Mouse (Mus musculus) adrenal gland, postnatal 25 days (tissue): ENCODE data around the gene Ncam1. TPM values are rescaled to one million over a fixed set of nuclear protein-coding genes. Genes with fewer than 3 reads are reported as not detected.
A peak's percentile ranks its signal among the peaks of the same experiment; 100 is the strongest.

Source experiments
- DNase-seq: peaks from one replicate; pipeline ENCODE4 v3.0.0; 2021; ENCODE audit warnings: mixed read lengths
- total RNA-seq: library from RNA; stranded (reverse); gene quantifications from 2 replicates; pipeline ENCODE4 v1.2.3, GENCODE M21; 2021

Gene Ncam1
- total RNA-seq, 1 experiment from 2014 or later, result 48.8 TPM

DNA sequence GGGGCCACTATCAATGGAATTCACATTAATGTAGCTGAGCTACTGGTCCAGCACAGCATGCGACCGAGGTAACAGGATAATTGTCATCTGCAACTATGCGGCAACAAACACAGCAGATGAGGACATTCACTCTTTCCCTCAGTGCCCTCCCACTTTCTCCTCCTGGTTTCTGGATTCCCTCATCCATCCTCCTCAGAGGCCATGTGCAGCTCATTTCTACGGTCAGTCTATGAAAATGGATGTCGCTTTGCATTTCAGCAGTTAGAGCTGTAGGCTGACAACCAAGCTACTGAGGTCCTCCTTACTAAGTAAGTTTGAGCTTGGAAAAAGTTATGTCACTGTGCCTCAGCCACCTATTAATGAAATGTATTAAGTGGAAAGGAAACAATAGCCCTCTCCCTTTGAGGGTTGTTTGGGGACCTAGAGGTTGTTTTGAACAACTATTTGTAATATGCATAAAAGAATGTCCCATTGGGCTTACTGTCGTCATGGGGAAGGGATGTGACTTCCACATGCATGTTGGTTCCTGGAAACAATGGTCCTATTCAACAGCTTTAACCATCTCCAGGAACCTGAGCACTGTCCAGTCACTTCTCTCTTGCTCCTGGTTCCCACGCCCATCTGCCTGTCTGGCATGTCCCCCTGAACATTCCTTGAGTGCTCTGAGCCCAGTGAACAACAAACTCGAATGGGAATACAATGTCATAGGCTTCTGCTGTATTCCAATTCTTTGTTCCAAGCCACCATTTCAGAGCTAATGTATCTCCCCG lies 122.8 kb downstream of the Ncam1 start:
- DNase-seq, result no peak

DNA sequence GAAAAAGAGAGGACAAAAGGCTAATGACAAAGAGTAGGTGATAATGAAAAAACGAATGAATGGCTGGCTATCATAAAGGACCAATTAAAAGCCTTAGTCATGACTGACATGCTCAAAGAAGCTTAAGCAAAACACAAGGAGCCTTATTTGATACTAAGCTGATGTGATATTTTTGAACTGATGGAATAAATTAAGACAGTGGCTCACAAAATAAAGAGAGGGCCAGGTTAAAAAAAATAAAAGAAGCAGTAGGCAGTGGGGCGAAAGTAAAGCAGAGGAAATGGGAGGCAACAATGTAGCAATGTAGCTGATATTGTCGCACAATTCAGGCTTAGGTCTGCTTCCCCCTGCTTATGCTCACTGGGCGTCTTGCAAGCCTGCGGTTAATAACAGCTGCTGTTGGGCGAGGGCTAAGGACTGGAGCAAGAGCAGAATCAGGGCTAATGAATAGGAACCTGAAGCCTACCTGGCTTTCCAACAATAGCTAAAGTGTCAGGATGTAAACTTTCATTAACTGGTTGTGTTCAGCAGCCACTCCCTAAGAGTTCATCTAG lies 126.0 kb downstream of the Ncam1 start:
- DNase-seq, result no peak

DNA sequence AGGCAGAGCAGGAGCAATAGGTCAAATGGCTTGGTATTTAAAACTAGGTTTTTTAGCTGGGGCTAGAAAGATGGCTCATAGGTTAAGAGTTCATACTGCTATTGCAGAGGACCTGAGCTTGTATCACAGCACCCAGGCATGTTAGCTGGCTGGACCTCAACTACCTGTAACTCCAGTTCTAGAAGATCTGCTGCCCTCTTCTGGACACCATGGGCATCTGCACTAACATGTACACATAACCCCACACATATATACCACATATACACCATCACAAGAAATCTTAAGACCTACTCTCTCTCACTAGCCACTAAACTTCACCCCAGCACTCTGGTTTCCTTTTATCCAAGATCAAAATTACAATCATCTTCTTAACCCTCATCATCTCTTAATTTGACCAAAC lies 131.7 kb downstream of the Ncam1 start:
- no peak for DNase-seq

GRCm38 (mm10) chr9:49665361-49665760 lies 133.4 kb downstream of the Ncam1 start:
- no peak for DNase-seq

- DNase-seq, result no peak
These were observed 134.8 kb downstream of the Ncam1 start for GRCm38 (mm10) chr9:49663927-49664320.

GRCm38 (mm10) chr9:49662958-49663926 lies 135.5 kb downstream of the Ncam1 start:
- peak; percentile 14 for DNase-seq

- DNase-seq, result no peak
These were observed 137.2 kb downstream of the Ncam1 start for GRCm38 (mm10) chr9:49661480-49661879.

GRCm38 (mm10) chr9:49658381-49658856 lies 140.3 kb downstream of the Ncam1 start:
- no peak for DNase-seq

- DNase-seq, result no peak
These were observed 144.3 kb downstream of the Ncam1 start for GRCm38 (mm10) chr9:49654470-49654869.

- DNase-seq, result no peak
These were observed 145.1 kb downstream of the Ncam1 start for GRCm38 (mm10) chr9:49653478-49654245.

DNA sequence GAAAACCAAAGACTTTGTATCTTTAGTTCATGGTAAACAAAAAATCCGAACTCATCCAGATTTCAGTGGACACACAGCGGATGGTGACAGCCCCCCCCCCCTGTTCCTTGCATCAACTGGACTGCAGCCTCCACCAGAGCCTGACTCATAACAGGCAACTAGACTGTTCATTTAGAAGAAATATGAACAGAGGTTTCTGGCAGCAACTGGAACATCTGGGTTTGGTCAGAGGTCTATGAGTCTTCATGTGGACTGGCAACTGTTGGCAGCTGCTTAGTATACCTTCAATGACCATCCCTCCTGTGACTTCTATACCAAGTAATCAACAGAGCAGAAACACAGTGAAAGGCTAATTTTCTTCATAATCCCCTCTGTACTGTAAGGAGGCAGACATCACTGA lies 154.4 kb downstream of the Ncam1 start:
- DNase-seq, result no peak

DNA sequence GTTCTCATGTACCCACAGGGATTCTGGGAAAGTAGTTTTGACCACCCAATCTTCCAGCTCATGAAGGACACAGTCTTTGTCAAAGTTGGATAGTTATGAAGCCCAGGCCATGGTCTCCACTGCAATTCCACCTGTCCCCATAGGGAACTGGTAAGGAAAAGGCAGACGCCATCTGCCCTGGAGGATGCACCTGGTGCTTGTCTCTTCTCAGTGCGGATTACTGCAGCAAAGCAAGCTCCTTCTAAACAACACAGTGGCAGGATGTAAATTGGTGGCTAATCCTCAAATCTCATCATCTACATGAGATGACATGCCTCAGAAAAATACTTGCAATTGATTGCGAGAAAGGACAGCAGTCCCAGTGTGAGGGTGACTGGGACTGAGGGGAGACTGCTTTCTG lies 158.0 kb downstream of the Ncam1 start:
- no peak for DNase-seq

DNA sequence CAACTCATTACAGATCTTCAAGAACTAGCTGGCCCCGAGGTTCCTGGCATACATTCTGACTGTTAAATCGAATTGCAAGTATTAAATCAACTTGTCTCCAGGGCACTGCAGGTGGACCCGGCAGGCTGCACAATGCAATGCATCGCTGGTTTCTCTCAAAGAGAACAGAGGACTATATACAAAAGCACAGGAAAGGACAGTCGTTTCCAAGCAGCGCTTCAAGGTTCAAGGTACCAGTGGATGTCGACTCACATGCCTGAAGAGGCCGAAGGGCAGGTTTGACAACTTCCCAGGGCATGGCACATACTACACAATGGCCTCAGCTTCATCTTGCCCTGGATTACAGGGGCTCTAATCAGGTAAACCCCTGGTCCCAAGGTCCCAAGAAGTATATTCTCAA lies 158.6 kb downstream of the Ncam1 start:
- no peak for DNase-seq

DNA sequence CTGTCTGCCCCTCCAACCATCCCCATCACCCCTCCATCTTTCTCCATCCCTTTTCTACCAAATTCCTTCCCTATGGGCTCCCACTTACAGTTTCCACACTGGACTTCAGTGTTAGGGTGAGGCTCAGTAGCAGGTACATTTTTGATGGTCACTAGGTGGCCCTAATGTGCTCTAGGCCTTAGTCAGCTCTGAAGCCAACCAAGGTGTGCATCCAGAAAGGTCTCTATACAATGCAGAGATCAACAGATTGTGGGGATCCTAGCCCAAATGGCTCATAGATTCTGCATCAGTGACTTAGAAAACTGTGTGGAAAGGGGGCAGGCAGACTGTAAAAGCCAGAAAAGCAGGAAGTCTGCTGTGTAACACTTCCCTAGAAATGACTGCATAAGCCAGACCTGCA lies 160.8 kb downstream of the Ncam1 start:
- no peak for DNase-seq

- DNase-seq, result no peak
These were observed 162.9 kb downstream of the Ncam1 start for GRCm38 (mm10) chr9:49635668-49636326.

GRCm38 (mm10) chr9:49632591-49632990 lies 166.1 kb downstream of the Ncam1 start:
- DNase-seq, result no peak

DNA sequence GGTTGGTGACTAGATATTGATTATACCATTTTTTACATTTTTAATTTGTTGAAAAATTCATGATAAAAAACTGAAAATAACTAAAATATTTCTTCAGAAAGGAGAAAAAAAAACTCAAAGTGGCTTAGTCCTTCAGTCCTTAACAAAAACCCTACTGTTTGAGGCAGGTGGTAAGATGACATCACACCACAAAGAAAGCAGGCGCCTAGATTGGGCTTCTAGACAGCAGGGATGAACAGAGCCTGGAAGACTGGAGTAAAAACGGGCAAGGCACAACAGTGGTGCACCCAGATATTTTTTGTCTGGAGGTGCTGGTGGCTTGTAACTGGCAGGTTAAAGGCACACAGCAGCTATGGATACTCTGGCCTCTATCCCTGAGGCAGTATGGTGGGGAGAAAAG lies 168.4 kb downstream of the Ncam1 start:
- DNase-seq, result no peak

DNA sequence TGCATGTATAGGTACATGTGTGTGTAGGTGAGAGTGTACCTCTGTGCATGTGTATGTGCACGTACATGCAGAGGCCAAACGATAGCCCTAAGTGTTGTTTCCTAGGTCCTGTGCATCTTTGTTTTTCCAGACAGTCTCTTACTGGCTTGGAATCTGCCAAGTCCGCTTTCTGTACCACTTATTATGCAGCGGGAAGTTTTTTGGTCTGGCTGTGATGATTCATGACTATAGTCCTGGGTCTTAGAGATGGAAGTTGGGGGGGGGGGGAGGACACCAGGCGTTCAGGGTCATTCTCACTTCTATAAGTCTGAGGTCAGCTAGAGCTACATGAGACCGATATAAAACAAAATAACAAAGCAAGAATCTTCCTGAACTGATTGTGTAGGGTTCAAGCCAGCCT lies 173.8 kb downstream of the Ncam1 start:
- no peak for DNase-seq

DNA sequence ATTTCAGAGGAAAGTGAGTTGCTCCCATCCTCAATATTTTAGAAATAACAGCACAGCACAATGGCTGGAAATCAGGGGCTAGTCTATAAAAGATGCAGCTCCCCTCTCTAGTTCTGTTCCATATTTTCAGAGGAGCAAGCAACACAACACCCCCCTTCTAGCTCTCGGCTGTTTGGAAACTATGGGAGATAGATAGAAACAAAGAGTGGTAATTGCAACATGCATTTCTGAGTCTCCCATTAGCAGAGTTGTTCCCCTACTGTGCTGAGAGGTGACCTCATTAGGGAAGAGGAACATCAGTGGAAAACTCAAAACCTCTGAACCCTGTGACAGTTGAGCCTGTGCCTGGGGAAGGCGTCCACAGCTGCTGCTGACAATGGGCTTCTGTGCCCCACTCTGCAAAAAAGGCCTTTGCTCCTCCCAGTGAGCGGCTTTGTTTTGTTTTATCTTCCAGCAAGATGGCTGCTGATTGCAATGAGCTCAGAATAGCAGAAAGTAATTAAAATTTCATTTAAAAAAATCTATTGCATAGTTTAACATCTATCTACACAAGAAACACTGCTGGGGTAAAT lies 174.7 kb downstream of the Ncam1 start:
- no peak for DNase-seq

DNA sequence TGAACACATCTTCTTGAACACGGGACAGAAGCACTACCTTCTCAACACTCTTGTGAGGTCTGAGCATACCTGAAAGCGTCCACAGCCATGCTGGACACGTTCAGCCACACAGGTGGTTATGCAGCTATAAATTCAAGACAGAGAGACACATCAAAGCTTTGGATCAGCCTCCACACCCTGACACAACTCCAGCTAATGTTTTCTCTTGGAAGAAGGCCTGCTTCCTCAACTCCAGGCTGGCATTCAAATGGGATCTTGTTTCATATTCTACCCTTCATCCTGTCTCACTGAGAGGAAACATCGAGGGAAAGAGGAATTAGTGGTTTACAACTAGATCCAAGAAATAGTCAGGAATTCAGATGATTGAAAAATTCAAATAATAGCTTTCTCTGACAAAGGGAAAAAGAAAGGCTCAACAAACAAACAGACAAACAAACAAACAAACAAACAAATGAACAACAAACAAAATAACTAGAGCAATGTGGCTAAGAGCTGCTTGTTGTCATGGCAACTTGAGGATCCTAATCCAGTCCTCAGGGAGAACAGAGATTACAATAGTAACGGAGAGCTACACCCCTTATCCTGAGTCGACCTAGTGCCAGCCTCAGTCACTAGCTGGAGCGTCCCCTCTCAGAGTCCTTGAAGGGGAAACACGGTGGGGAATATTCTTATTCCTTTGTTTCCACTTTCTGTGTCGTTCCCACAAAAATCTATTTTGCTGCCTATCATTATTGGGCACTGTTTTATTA lies 175.6 kb downstream of the Ncam1 start:
- DNase-seq, result no peak
